Mouse (Mus musculus) liver, postnatal 0 days (tissue): Measurements from ENCODE around the gene Btc. TPM values are rescaled to one million over a fixed set of nuclear protein-coding genes. Genes with fewer than 3 reads are reported as not detected.

Experiments
- ATAC-seq: fragments of 200-750 bp; cut with Nextera tagmentation; 2 replicates; pipeline ENCODE4 v1.8.0; 2017; ENCODE audit warnings: mild to moderate bottlenecking, moderate library complexity
- DNase-seq: peaks from one replicate; pipeline ENCODE4 v3.0.0-alpha.2; 2016
- H3K27ac ChIP-seq: fragments of 300-500 bp; sonication (generic); 2 replicates; pipeline ENCODE4 v1.5.1; 2014; ENCODE audit warnings: antibody characterized with exemption, moderate library complexity, mild to moderate bottlenecking, low read depth
- H3K27me3 ChIP-seq: fragments of 300-500 bp; sonication (generic); 2 replicates; pipeline ENCODE4 v1.6.1; 2014; ENCODE audit warnings: low read length, control low read depth, mixed read lengths; ENCODE audit not compliant: insufficient read depth
- H3K36me3 ChIP-seq: fragments of 300-500 bp; sonication (generic); replicated peaks from 2 replicates; pipeline ENCODE4 v1.6.1; 2014; ENCODE audit warnings: mild to moderate bottlenecking, control low read depth, low read length, moderate library complexity, mixed read lengths; ENCODE audit not compliant: insufficient read depth
- H3K4me1 ChIP-seq: fragments of 300-500 bp; sonication (generic); 2 replicates; pipeline ENCODE4 v1.6.1; 2014; ENCODE audit warnings: antibody characterized with exemption, mild to moderate bottlenecking, control low read depth; ENCODE audit not compliant: insufficient read depth
- H3K4me2 ChIP-seq: fragments of 300-500 bp; sonication (generic); 2 replicates; pipeline ENCODE4 v1.6.1; 2014; ENCODE audit warnings: low read depth, mild to moderate bottlenecking, low read length, moderate library complexity, mixed read lengths
- H3K4me3 ChIP-seq: fragments of 300-500 bp; sonication (generic); 2 replicates; pipeline ENCODE4 v1.5.1; 2014; ENCODE audit warnings: low read depth, low read length
- H3K9ac ChIP-seq: fragments of 300-500 bp; sonication (generic); replicated peaks from 2 replicates; pipeline ENCODE4 v1.6.1; 2014; ENCODE audit warnings: mild to moderate bottlenecking, moderate library complexity
- H3K9me3 ChIP-seq: fragments of 300-500 bp; sonication (generic); 2 replicates; pipeline ENCODE4 v1.6.1; 2016; ENCODE audit warnings: mild to moderate bottlenecking, control low read depth, low read length, mixed read lengths
- CTCF ChIP-seq: sonication (generic); IDR thresholded peaks from 2 replicates; pipeline ENCODE4 v1.5.1; 2016; ENCODE audit warnings: antibody characterized with exemption, low read depth
- EP300 ChIP-seq: IDR thresholded peaks from 2 replicates; pipeline ENCODE4 v1.6.1; 2016; ENCODE audit warnings: antibody characterized with exemption, low read depth, mild to moderate bottlenecking
- WGBS: fragments of 180-500 bp; shearing (Covaris S2); extraction: QIAGEN DNeasy Blood & Tissue Kit; methylation state at CpG from one replicate; pipeline ENCODE4 v1.1.7; 2014; ENCODE audit not compliant: insufficient replicate concordance; 5-methylcytosine and 5-hydroxymethylcytosine counted together
- polyA plus RNA-seq: library from polyadenylated mRNA; unstranded; fragments of >200 nt; fragmentation: Nextera tagmentation; extraction: Ambion mirVana; gene quantifications from 2 replicates; pipeline ENCODE4 v1.2.1, GENCODE M21; 2015

The Btc gene
- polyA plus RNA-seq, 1 experiment from 2014 or later = 0.29 TPM

DNA sequence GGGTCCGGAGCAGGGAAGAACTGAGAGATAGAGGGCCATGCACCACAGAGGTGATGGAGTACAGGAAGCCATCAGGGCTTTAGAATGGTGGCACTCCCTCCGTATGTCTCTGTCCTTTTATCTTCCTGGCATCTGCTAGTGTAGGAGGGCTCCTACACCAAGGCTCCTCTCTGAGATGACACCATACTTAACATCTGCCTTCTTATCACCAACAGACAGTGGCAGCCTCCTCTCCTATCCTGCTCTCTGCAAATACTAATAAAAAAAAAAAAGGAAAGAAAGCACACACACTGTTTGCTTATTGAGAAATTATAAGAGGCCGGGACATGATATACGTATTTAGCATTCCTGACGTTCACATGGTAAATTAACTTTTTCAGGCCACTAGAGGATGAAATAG, 1.5 kb upstream of the Btc start:
- no peak for TF ChIP-seq EP300
- TF ChIP-seq CTCF = no peak
- peaks cover 3% of the 10 kb centered on the region; the same call in 1 of the 2 replicates for H3K4me1 ChIP-seq
- WGBS = 45% methylated on average over 5 of the region's 5 CpGs
- no peak overlapping the region for H3K4me2 ChIP-seq
- H3K4me3 ChIP-seq = no peak overlapping the region
- no peak overlapping the region for H3K27ac ChIP-seq
- ATAC-seq (peak; percentile 69), DNase-seq (no peak)
- H3K27me3 ChIP-seq = no peaks in the 10 kb centered on the region
- H3K9me3 ChIP-seq = no peaks in the 10 kb centered on the region
- H3K9ac ChIP-seq = no peak overlapping the region
- no peaks in the 10 kb centered on the region for H3K36me3 ChIP-seq

DNA sequence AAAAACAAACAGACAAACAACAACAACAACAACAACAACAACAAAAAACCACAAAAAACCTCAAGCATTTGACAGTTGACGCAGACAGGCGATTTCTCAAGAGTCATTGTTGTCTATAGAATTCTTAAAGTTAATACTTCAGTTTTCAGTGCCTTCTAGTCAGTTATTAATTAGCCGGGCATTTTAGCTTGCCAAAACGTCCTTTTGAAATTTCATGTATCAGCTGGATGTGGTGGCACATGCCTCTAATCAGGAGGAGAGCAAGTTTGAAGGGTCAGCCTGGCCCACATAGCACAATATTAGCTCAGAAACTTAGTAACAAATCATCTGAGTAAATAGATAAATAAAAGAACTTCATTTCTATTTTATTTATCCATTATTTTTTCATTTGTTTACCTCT, 487 bp upstream of the Btc start:
- Histone ChIP-seq H3K9ac (no peak overlapping the region), H3K27me3 (no peaks in the 10 kb centered on the region), H3K4me3 (no peak overlapping the region), H3K4me1 (peaks cover 3% of the 10 kb centered on the region; the same call in 1 of the 2 replicates), H3K9me3 (no peaks in the 10 kb centered on the region), H3K27ac (no peak overlapping the region), H3K36me3 (no peaks in the 10 kb centered on the region), H3K4me2 (no peak overlapping the region; the same call in 1 of the 2 replicates)
- TF ChIP-seq CTCF (no peak), EP300 (no peak)
- DNase-seq = no peak
- ATAC-seq = no peak
- 69% methylated on average over 4 of the region's 4 CpGs for WGBS

DNA sequence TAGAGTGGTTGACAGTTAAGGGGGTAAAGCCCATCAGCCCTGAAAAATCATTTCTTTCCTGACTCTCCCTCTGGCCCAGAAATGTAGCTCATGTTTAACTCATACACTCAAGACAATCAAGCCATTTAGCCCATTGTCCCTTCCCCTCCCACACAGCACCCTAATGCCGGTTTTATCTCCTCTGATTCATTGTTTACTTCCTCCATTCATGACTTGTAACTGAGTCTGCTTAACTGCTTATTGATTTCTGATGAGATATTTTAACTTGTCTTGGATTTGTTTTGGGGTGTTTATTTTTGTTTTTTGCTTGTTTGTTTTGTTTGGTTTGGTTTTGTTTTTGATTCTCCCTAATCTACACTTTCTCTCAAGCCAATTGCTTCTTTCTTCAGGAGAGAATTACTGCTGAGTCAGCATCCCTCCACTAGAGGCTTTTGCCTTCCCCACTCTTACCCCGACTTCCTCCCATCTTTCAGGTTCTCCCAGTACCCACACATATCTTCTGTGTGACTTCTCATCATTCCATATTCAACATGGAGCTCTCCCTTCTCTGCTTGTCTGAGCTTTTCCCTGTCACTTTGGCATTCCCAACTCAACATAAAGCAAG, 2.2 kb downstream of the Btc start:
- Histone ChIP-seq H3K9me3 (no peaks in the 10 kb centered on the region), H3K27me3 (no peaks in the 10 kb centered on the region), H3K36me3 (no peaks in the 10 kb centered on the region), H3K4me1 (peaks cover 3% of the 10 kb centered on the region; the same call in 1 of the 2 replicates), H3K27ac (no peak overlapping the region), H3K4me2 (no peak overlapping the region), H3K4me3 (no peak overlapping the region), H3K9ac (no peak overlapping the region)
- TF ChIP-seq EP300 (no peak), CTCF (no peak)
- ATAC-seq = no peak
- 18% methylated on average over 2 of the region's 2 CpGs for WGBS
- no peak for DNase-seq

- Histone ChIP-seq H3K9ac (no peak overlapping the region), H3K9me3 (no peaks in the 10 kb centered on the region), H3K27ac (no peak overlapping the region), H3K4me2 (no peak overlapping the region), H3K4me1 (no peaks in the 10 kb centered on the region), H3K36me3 (no peaks in the 10 kb centered on the region), H3K4me3 (no peak overlapping the region), H3K27me3 (no peaks in the 10 kb centered on the region)
- DNase-seq (no peak), ATAC-seq (no peak)
- 50% methylated on average over 2 of the region's 2 CpGs for WGBS
- TF ChIP-seq CTCF = no peak
- TF ChIP-seq EP300 = no peak
Measured at GRCm38 (mm10) chr5:91375467-91375866, 27.3 kb downstream of the Btc start.

- Histone ChIP-seq H3K27ac (no peak overlapping the region), H3K4me1 (no peaks in the 10 kb centered on the region), H3K36me3 (no peaks in the 10 kb centered on the region), H3K4me3 (no peak overlapping the region), H3K9ac (no peak overlapping the region), H3K9me3 (no peaks in the 10 kb centered on the region), H3K4me2 (no peak overlapping the region), H3K27me3 (no peaks in the 10 kb centered on the region)
- ATAC-seq (no peak), DNase-seq (no peak)
- no peak for TF ChIP-seq EP300
- TF ChIP-seq CTCF = no peak
- WGBS = 92% methylated on average over 13 of the region's 13 CpGs
Measured at GRCm38 (mm10) chr5:91368061-91368565, 34.7 kb downstream of the Btc start.

- TF ChIP-seq EP300 (no peak), CTCF (no peak)
- no peak overlapping the region for H3K4me2 ChIP-seq
- no peaks in the 10 kb centered on the region for H3K36me3 ChIP-seq
- no peak overlapping the region for H3K9ac ChIP-seq
- H3K27ac ChIP-seq = no peak overlapping the region
- DNase-seq = no peak
- no peaks in the 10 kb centered on the region for H3K27me3 ChIP-seq
- WGBS = 84% methylated on average over 10 of the region's 10 CpGs
- no peak for ATAC-seq
- H3K4me3 ChIP-seq = no peak overlapping the region
- no peaks in the 10 kb centered on the region for H3K9me3 ChIP-seq
- no peaks in the 10 kb centered on the region for H3K4me1 ChIP-seq
Measured at GRCm38 (mm10) chr5:91366925-91367324, 35.9 kb downstream of the Btc start.
